Mouse (Mus musculus) hindlimb bud, embryonic 11.5 days (tissue): ENCODE measurements around the gene Myof.

Experiments
- DNase-seq: peaks from one replicate; pipeline ENCODE4 v3.0.0-alpha.2; 2012; ENCODE audit warnings: low read depth, low spot score; ENCODE audit errors: extremely low spot score

Myof gene

GRCm38 (mm10) chr19:38004809-38005380 is 38.5 kb downstream of the Myof start:
- no peak for DNase-seq

- DNase-seq, result no peak
Observed at GRCm38 (mm10) chr19:38003671-38004521, 39.5 kb downstream of the Myof start.

- DNase-seq, result no peak
Observed at GRCm38 (mm10) chr19:38002816-38003215, 40.6 kb downstream of the Myof start.

- DNase-seq, result no peak
Observed at GRCm38 (mm10) chr19:38000990-38001389, 42.4 kb downstream of the Myof start.

GRCm38 (mm10) chr19:37999941-38000340 is 43.4 kb downstream of the Myof start:
- no peak for DNase-seq

- no peak for DNase-seq
Observed at GRCm38 (mm10) chr19:37994301-37994700, 49.1 kb downstream of the Myof start.

- DNase-seq, result no peak
Observed at GRCm38 (mm10) chr19:37992184-37992554, 51.2 kb downstream of the Myof start.

GRCm38 (mm10) chr19:37991399-37992183 is 51.8 kb downstream of the Myof start:
- no peak for DNase-seq

- no peak for DNase-seq
Observed at GRCm38 (mm10) chr19:37989971-37990370, 53.4 kb downstream of the Myof start.

GRCm38 (mm10) chr19:37988156-37988555 is 55.2 kb downstream of the Myof start:
- no peak for DNase-seq

- DNase-seq, result no peak
Observed at GRCm38 (mm10) chr19:37985730-37986129, 57.6 kb downstream of the Myof start.

GRCm38 (mm10) chr19:37975951-37976350 is 67.4 kb downstream of the Myof start:
- DNase-seq, result no peak

GRCm38 (mm10) chr19:37970571-37970970 is 72.8 kb downstream of the Myof start:
- no peak for DNase-seq

- no peak for DNase-seq
Observed at GRCm38 (mm10) chr19:37970004-37970403, 73.4 kb downstream of the Myof start.

GRCm38 (mm10) chr19:37965828-37966227 is 77.5 kb downstream of the Myof start:
- DNase-seq, result no peak

- no peak for DNase-seq
Observed at GRCm38 (mm10) chr19:37963421-37963820, 80.0 kb downstream of the Myof start.

GRCm38 (mm10) chr19:37960791-37961190 is 82.6 kb downstream of the Myof start:
- DNase-seq, result no peak

- no peak for DNase-seq
Observed at GRCm38 (mm10) chr19:37959543-37960215, 83.7 kb downstream of the Myof start.

- DNase-seq, result no peak
Observed at GRCm38 (mm10) chr19:37959076-37959475, 84.3 kb downstream of the Myof start.

- no peak for DNase-seq
Observed at GRCm38 (mm10) chr19:37957256-37957655, 86.1 kb downstream of the Myof start.

- no peak for DNase-seq
Observed at GRCm38 (mm10) chr19:37956006-37956405, 87.4 kb downstream of the Myof start.
